Mouse (Mus musculus) adrenal gland, adult 8-10 months (tissue): ENCODE data around the gene Mxd4. TPM values are rescaled to one million over a fixed set of nuclear protein-coding genes. Genes with fewer than 3 reads are reported as not detected.
A peak's percentile ranks its signal among the peaks of the same experiment; 100 is the strongest.

Experiments used
- DNase-seq: peaks from one replicate; pipeline ENCODE4 v3.0.0; 2022
- total RNA-seq, 4 experiments: library from RNA; stranded (reverse); gene quantifications; 2 replicates each; pipeline ENCODE4 v1.2.4; 2022

Gene Mxd4
- total RNA-seq, 4 experiments from 2014 or later = 118 to 131 (median 125) TPM

- peak; percentile 98 for DNase-seq
Measured at GRCm38 (mm10) chr5:34168950-34169891, 18.3 kb downstream of the Mxd4 start, which contains the start of the genes Poln and Haus3. Poln (minus strand) TSS chr5:34169448. Haus3 (minus strand) TSS chr5:34169527.

DNA sequence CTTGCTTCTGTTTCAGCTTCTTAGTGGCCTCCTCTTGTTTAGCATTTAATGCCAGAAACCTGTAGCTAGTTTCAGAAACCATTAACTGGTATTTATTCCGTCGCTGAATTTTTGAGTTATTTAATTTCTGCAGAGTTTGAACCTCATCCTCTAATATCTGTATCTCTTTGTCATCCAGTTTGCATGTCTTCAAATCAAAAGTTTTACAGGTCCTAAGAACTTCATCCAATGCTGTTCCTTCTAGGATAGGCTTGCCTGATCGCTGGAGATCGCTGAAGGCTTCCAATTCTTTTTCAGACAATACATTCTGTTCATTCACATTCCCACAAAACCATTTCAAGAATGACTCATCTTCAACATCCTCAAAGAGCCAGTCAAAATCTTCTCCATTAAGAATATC lies 19.7 kb downstream of the Mxd4 start:
- no peak for DNase-seq

GRCm38 (mm10) chr5:34165793-34166192 lies 21.7 kb downstream of the Mxd4 start:
- DNase-seq = no peak

DNA sequence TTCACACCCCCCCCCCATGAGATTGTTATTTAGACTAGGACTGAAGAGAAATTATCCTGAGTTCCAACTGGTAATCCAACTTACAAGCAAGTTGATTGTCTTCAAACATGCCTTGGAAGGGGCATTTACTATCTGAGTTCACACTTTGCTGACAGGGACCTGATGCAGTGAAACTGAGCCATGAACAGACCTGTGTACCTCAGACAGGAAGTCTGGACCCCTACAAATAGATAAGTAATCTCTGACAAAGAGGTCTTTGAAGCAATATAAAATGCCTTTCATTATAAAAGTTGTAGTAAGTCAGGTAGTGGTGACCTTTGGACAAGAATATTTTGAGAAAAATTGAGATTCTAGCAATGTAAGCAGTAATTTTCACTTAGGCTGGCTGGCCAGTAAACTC lies 39.0 kb downstream of the Mxd4 start:
- no peak for DNase-seq

DNA sequence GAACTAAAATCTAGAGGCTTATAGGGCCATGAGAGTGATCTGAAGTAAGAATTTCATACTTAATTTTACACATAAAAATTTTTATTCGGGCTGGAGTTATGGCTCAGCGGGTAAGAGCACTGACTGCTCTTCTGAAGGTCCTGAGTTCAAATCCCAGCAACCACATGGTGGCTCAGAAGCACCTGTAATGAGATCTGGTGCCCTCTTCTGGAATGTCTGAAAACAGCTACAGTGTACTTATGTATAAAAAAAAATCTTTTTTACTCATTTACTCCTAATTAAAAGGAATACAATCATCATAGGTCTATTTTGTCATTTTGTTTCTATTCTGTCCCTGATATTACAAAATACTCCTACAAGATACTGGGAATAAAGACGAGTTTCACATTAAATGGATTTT lies 40.0 kb downstream of the Mxd4 start:
- DNase-seq = no peak

DNA sequence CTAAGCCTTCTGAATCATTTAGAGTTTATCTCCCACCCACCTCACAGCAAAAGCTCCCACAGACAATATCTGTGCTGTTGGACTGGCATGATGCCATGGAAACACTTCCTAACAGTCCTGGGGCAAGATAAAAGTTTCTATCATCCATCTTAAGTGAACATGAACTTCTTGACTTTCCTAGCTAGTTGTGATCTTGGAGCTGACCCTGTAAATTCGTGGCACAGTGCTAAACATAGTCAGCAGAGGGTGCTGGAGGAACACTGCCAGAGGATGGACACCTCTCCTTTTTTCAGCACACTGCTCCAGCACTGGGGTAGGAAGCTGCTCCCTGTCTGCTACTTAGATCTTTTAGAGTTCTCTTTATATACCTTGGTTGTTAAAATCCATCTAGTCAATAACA lies 47.8 kb downstream of the Mxd4 start:
- peak; percentile 4 for DNase-seq

- DNase-seq = no peak
Measured at GRCm38 (mm10) chr5:34132731-34133130, 54.8 kb downstream of the Mxd4 start.

- no peak for DNase-seq
Measured at GRCm38 (mm10) chr5:34124131-34124530, 63.4 kb downstream of the Mxd4 start.

Other genes starting within 250 kb of the Mxd4 start
- 10 to 100 TPM; 20.2 to 71.9 (median 43.4) TPM for gene Gm1673, start 204.3 kb downstream of the Mxd4 start, total RNA-seq
- 10 to 100 TPM in 3 of 4 experiments, 1 to 10 TPM in 1; 3.0 to 14.4 (median 11.8) TPM for gene Nat8l, start 191.7 kb downstream of the Mxd4 start, total RNA-seq
- gene Poln, start 18.3 kb downstream of the Mxd4 start, total RNA-seq = 1 to 10 TPM; 2.5 to 7.1 (median 5.3) TPM
- 1 to 10 TPM; 6.5 to 7.8 (median 7.7) TPM for gene Haus3, start 18.2 kb downstream of the Mxd4 start, total RNA-seq
- gene Zfyve28, start 100.7 kb upstream of the Mxd4 start, total RNA-seq = 1 to 10 TPM in 2 of 4 experiments, under 1 TPM in 2; 0.52 to 2.1 (median 1.1) TPM
- gene Cfap99, start 100.9 kb upstream of the Mxd4 start, total RNA-seq = under 1 TPM in 1 of 4 experiments, not detected in 3; 0.19 TPM
- 100 to 1,000 TPM in 1 of 4 experiments, 10 to 100 TPM in 3; 87.2 to 105 (median 94.0) TPM for gene Rnf4, start 148.6 kb upstream of the Mxd4 start, total RNA-seq
- gene Fam193a, start 182.2 kb upstream of the Mxd4 start, total RNA-seq = 10 to 100 TPM; 27.0 to 45.0 (median 33.4) TPM